Mouse (Mus musculus) telencephalon, adult 2 months (tissue): ENCODE results near the gene Prrc2b.

Experiments
- DNase-seq: peaks from one replicate; pipeline ENCODE4 v3.0.0-alpha.2; 2011; ENCODE audit warnings: low read depth, low spot score

The Prrc2b gene

DNA sequence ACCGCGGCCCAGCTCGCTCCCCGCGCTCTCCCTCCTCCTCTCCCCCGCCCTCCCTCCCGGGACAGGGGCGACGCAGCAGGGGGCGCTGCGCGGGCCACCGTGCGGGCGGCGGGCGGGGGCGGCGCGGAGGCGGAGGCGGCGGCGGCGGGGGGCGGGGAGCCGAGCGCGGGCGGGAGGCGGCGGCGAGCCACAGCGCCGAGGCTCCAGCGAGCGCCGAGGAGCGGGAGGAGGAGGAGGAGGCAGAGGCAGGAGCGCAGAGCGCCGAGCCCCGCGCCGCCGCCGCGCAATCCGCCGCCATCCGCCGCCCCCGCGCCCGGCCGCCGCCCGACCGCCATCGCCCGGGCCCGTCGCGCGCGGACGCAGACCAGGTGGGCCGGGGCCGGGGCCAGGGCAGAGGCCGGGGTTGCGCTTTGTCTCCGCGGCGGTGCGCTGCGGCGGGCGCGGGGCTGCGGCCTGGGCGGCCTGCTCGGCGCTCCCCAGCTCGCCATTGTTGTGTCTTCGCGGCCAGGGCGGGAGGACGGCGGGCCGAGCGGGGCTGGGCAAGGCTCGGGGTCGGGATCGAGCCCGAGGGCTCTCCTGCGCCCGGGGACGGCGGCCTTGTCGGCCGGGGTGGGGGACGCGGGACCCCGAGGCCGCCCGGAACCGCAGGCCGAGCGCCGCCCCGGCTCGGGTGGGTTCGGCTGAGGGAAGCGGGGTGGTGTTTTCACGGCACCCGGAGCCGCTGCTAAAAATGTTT is at the start of gene Prrc2b:
Gene Prrc2b (plus strand): TSS at position 159 of the 736 bp plus-strand sequence.
- no peak for DNase-seq

DNA sequence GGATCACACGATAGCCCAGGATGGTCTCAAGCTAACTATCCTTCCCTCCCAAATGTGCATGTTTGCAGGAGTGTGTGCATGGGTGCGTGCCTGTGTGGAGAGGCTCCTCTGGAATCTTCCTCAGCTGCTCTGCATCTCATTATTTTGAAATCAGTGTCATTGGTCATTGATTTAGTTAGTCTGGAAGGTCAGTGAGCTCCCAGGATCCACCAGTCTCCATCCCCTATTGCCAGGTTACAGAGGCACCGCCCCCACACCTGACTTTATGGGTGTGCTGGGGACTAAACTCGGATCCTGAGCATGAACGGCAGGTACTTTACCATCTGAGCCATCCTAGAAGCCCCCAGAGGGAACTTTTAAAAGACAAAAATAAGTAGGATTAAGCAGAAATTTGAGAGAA is 47.9 kb upstream of the Prrc2b start:
- no peak for DNase-seq

- no peak for DNase-seq
These were observed 47.3 kb upstream of the Prrc2b start for GRCm38 (mm10) chr2:32103557-32103956.

DNA sequence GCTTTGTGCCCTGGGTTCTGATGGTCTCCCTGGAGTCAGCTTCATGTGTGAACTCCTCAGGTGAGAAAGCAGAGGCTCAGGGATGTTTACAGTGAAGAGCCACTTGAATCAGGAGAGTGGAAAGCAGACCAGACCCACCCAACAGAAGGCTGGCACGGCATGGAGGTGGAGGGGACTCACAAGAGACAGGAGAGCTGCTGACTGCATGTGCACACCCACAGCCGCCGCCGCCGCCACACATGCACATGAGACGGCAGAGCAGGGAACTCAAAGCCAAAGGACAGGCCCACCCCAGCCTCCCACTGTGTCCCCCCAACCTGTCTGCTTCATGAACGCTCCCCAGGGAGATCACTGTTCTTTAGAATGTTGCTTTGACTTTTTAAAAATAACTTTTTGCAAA is 46.8 kb upstream of the Prrc2b start:
- no peak for DNase-seq

DNA sequence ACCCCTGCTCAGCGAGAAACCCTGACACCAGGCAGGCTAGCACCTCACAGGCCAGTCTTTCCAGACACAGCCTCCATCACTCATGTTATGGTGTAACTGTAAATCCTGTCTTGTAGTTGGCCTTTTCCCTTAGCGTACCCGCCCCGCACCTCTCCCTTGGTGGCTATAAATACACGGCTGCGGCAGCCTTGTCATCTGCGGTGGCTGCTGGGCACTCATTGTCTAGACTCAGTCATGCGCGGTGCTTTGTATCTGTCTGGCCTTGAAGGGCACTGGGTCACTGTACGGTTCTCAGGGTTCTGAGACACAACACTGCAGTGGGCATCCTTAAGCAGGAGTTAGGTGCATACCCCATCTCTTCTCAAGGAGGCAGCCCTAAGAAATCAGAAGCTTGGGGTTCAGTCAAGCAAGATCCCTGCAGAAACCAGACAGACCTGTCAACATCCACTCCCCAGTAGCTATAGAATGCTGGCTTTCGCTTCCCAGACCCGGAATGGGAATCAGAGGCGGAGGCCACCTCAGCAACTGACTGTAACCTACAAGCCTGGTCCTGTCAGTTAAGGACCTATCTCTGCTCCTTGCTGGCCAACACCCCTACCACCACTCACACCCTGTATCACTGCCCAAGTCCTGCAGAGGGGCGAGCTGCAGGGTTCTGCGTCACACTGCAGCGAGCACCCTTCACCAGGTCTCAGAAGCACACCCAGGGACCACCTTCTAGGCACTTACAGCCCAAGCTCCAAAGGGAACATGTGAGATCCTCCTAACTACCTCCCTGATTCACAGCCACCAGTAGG is 45.6 kb upstream of the Prrc2b start:
- DNase-seq: no peak

GRCm38 (mm10) chr2:32105930-32106329 is 45.0 kb upstream of the Prrc2b start:
- no peak for DNase-seq

DNA sequence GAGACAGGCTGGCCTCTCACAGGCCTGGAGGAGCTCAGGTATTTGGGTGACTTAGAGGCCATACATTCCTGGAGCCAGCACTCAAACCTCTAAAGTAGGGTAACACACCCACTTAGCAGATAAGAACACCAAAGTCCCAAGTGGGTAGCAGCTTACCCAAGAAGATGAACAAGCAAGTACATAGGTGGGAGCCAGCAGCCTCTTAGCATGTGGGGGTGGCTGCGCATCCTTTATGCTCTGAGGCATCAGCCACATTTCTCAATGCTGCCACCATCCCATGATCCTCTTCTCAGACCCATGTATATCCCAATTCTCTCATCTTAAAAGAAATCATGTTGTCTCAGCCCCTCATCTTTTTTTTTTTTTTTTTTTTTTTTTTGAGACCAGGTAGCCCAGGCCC is 39.6 kb upstream of the Prrc2b start:
- peak; percentile 60 for DNase-seq

GRCm38 (mm10) chr2:32112548-32112947 is 38.3 kb upstream of the Prrc2b start:
- DNase-seq: no peak

- no peak for DNase-seq
These were observed 35.0 kb upstream of the Prrc2b start for GRCm38 (mm10) chr2:32115851-32116268.

DNA sequence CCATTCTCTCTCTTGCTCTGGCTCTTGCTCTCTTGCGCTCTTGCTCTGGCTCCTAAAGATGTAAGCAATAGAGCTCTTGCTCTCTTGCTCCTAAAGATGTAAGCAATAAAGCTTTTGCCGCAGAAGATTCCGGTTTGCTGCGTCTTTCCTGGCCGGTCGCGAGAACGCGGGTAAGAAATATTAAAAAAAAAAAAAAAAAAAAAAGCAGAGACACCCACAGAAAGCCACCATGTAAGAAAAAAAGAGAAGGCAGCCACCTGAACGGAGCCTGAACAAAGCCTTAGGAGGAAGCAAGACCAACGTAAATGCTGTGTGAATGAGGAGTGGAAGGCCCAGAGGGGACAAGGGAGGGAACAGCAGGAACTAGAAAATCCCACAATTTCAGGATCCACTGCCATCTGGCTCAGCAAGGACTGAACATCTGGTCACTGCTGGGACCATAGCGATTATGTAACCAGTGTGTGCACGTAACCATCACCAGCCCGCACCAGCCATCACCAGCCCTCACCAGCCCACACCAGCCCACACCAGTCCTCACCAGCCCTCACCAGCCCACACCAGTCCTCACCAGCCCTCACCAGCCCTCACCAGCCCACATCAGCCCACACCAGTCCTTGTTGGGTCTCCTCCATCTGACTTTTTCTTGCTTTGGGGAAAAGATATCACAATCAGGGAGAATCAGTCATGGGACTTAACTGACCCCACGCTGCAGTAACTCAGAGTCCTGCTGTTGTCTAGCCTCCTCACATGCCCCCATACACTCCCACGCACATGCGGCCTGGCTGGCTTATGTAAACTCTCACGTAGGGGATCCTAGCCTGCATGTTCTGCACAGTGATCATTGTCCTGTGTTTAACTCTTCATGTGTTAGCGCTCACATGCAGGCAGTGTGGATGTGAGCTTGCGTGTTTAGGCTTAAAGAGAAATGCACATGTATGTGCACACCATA is 30.8 kb upstream of the Prrc2b start:
- no peak for DNase-seq

DNA sequence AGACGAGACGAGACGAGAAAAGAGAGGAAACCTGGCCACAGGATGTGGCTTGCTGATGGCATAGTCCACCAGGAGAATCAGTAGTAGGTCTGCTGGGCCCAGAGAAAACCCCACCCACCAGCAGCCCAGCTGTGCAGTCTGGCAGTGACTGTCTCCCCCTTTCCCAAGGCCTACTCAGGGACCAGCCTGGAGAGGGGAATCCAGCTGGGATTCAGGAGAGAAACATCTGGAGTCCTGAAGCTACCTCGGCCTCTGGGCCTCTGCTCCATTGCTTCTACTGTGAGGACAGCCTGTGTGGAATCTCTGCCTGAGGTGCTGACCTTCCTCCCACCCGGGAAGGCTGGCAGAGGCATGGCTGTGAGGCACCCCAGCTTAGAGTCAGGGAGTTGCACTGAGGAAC is 29.7 kb upstream of the Prrc2b start:
- no peak for DNase-seq

GRCm38 (mm10) chr2:32121785-32122184 is 29.1 kb upstream of the Prrc2b start:
- no peak for DNase-seq

DNA sequence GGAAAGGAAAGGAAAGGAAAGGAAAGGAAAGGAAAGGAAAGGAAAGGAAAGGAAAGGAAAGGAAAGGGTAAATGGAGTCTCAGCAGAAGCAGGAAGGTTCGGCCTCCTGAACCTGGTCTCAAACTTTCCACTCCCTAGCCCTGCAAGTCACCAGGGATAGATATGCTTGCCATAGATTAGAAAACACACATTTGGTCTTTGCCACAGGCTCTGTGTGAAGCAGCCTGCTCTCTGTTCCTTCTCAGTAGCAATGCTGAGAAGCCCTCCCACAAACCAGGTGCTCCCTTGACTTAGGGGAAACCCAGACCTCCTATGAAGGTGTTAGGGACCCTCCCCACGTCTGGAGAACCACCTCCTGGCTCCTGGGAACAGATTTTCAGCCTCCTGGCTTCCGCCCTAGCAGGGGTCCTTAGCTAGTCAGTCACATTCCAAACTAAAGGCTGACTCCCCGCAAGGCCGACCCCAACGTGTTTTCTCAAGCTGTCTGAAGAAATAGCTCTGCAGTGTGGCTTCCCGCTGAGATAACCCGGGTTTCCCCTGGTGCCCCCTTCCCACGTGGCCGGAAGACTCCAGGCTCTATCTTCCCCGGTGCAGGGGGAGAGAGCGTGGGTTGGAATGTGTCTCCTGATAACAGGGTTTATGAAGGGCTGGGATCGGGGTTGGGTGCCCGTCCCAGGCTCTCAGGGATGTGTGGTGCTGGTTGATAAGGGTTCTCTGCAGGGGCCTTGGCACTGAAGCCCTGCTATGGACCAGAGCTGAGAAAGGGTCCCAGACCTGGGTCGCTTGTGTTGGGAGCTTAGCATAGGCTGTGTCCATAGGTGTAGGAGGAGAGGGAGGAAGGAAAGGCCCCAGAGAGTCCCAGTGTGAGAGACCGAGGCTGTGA is 23.0 kb upstream of the Prrc2b start:
- DNase-seq: no peak

DNA sequence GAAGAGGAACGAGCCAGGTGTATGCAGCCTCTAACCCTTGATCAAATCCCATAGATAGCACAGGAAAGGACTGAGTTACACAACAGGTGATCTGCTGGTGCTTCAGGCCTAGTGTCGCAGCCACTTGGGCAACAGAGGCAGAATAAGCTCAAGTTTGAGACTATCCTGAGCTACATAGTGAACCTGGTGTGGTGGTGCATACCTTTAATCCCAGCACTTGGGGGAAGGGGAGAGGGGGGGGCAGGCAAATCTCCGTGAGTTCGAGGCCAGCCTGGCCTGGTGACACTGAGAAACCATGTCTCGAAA is 22.4 kb upstream of the Prrc2b start:
- DNase-seq: no peak

DNA sequence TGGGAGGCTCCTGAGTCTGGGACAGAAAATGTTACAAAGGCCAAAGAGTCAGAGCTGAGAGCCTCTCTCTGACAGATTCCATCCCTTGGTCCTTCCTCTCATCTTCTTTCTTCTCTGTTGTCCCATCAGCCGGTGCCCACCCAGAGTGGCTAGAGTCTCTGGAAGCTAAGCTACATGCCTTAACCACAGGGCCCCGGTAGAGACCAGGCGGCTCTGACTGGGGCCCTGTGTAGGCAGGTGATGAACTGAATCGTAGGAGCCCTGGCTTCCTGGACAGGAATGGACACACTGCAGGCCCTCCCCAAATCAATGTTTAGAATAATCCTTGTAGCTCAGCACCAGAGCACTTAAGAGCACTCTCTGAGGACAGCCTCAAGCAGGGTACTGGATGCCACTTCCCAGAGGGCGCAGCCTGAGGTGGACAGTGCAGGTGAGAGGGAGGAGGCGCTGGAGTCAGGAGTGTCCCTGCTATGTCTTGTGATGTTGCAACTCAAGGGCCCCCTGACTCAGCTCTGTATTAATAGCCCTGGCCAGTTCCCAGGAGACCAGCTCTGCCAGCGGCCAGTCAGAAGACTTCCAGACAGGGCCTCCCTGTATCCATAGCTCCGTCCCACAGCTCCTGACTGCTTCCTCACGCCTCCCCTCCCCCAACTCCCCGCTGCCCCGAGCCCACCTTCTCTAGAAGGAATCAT is 21.4 kb upstream of the Prrc2b start:
- DNase-seq: no peak

- DNase-seq: no peak
These were observed 20.4 kb upstream of the Prrc2b start for GRCm38 (mm10) chr2:32130435-32130834.

DNA sequence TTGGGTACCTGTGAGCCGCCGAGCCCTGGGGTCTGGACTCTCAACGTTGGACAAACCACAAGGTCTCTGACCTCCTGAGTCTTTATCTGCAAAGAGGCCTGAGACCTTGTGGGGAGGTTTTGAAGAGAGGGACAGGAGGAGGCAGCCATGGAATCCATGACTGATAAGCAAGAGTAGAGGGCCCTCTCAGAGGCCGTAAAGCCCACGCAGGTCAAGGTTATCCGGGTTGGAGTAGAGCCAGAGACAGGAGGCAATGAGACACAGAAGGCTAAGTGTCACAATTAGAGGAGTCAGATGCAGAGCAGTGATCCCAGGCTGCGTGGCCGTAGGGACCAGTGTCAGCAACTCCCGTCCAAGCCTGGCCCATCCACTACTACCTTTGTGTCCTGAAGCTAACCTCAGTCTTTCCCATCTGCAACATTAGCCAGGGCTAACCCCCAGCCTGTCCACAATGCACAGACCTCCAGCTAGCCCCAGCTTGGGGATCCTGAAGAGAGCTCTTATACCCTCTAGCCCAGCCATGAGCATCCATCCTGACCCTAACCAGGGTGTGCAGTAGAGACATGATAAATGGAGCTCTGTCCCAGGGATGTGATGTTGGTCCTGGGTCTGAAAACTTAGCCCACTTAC is 19.6 kb upstream of the Prrc2b start:
- no peak for DNase-seq

DNA sequence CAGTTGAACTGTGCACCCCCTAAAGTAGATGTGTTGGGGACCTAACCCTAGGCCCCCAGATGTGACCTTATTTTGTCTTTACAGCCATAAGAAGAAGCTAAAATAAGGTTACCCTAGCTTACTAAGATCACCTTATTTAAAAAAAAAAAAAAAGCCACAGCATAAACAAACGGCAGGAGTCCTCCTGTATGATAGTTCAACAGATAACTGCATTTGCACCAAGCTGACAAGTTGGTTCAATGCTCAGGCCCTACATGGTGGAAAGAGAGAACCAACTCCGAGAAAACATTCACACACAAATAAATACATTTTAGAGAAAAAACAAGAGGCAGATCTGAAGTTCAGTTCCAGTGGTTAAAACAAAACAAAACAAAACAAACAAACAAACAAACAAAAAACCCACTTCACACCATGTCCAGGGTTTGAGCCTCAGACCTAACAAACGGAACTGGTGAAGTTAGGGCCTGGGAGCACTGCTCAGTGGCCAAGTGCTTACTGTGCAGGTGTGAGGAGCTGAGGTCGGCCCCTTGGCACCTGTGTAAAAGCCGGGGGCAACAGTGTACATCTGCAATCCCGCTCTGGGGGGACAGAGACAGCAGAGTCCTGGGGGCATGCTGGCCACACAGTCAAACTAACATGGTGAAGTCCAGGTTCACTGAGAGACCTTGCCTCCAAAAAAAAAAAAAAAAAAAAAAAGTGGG is 18.9 kb upstream of the Prrc2b start:
- DNase-seq: no peak

- DNase-seq: no peak
These were observed 18.3 kb upstream of the Prrc2b start for GRCm38 (mm10) chr2:32132567-32132992.
